Mouse (Mus musculus) liver, embryonic 14.5 days (tissue): Measurements from ENCODE around the gene Brwd1.

Experiments used
- CTCF ChIP-seq: IDR thresholded peaks from 2 replicates; pipeline ENCODE4 v1.5.1; 2016; ENCODE audit warnings: antibody characterized with exemption, low read depth, control low read depth
- EP300 ChIP-seq: IDR thresholded peaks from 2 replicates; pipeline ENCODE4 v1.6.1; 2016; ENCODE audit warnings: antibody characterized with exemption, low read depth

DNA sequence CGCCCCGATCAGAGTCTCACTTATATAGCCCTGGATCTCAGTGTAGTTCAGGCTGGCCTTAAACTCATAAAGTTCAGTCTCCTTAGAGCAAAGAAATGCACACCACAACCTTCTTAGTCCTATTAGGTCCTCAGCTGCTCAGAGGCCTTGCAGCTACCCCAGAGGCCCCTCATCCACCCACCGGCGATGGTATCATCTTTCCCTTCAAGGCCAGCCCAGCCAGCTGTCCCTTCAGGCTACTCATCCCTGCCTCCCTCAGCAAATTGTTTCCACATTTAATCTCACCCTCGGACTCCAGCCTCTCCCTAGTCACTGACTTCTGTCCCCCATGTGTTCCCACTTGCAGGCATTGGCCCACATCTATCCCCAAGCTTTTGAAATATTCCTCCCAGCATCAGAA lies 5.8 kb upstream of the Brwd1 start:
- TF ChIP-seq CTCF (no peak), EP300 (no peak)
